Mouse (Mus musculus): ENCODE results near the gene Rln1. TPM values are rescaled to one million over a fixed set of nuclear protein-coding genes. Genes with fewer than 3 reads are reported as not detected.

Gene Rln1
- total and polyA plus RNA-seq, 3 experiments = not detected

- dilution Hi-C loops (cut with MboI; ENCODE audit: extremely low pct_ligation_motif_present, extremely low pct_unique_long_range_greater_than_20kb, low sequenced_read_pairs) (no loop called here), in situ Hi-C loops (cut with MboI; ENCODE audit: low pct_ligation_motif_present, low pct_unique_long_range_greater_than_20kb, low sequenced_read_pairs) (no loop called here)
- Histone ChIP-seq H3K36me3 (replicated peaks in 1 of 2; ENCODE audit: control insufficient read depth in 1 of 2, insufficient read depth in 1 of 2, low read length in 1 of 2) (peaks cover 7 to 26% of the 10 kb centered on the region in 2 experiments), H3K27ac (ENCODE audit: insufficient read depth, low read depth) (no peak overlapping the region), H3K4me2 (ENCODE audit: insufficient read depth, low read depth, poor library complexity, severe bottlenecking) (no peak overlapping the region), H3K79me2 (replicated peaks; ENCODE audit: control insufficient read depth, extremely low read depth, insufficient read depth, poor library complexity, severe bottlenecking) (no peaks in the 10 kb centered on the region), H3K9me3 (replicated peaks; ENCODE audit: low read length) (peaks cover 5% of the 10 kb centered on the region), H3K4me3 (replicated peaks in 1 of 3; ENCODE audit: low read depth in 2 of 3, low read length in 2 of 3, poor library complexity in 1 of 3) (no peak overlapping the region), H3K9ac (ENCODE audit: insufficient read depth, low read depth) (no peak overlapping the region), H3K27me3 (replicated peaks) (no peaks in the 10 kb centered on the region), H3K4me1 (ENCODE audit: control insufficient read depth in 1 of 2, insufficient read depth in 2 of 2) (no peaks in the 10 kb centered on the region)
- TF ChIP-seq ZC3H11A (IDR thresholded peaks at IDR 0.05; ENCODE audit: low read depth, low read length) (no peak), E2F4 (IDR thresholded peaks at IDR 0.05; ENCODE audit: insufficient replicate concordance, low read depth, low read length) (no peak), MEF2A (IDR thresholded peaks at IDR 0.05; ENCODE audit: borderline replicate concordance, low read depth, low read length) (no peak), USF1 (IDR thresholded peaks at IDR 0.05; ENCODE audit: low read depth, low read length) (no peak), SIN3A (IDR thresholded peaks at IDR 0.05; ENCODE audit: low read length) (no peak), JUN (IDR thresholded peaks at IDR 0.05; ENCODE audit: insufficient read depth, low read depth, low read length) (no peak), POLR2AphosphoS2 (IDR thresholded peaks at IDR 0.05; ENCODE audit: low read depth, low read length) (no peak), KAT2A (IDR thresholded peaks at IDR 0.05; ENCODE audit: insufficient replicate concordance, low read length) (no peak), HCFC1 (IDR thresholded peaks at IDR 0.05; ENCODE audit: low read depth, low read length) (no peak), USF2 (conservative IDR thresholded peaks at IDR 0.05; ENCODE audit: low read depth, low read length) (no peak)
- no peak for DNase-seq (ENCODE audit: extremely low read depth)
Observed at GRCm38 (mm10) chr19:29312661-29313060, 21.8 kb downstream of the Rln1 start.

- no peaks in the 10 kb centered on the region for H3K27me3 ChIP-seq (replicated peaks)
- peaks cover 7 to 26% of the 10 kb centered on the region in 2 experiments for H3K36me3 ChIP-seq (replicated peaks in 1 of 2; ENCODE audit: control insufficient read depth in 1 of 2, insufficient read depth in 1 of 2, low read length in 1 of 2)
- no peaks in the 10 kb centered on the region for H3K79me2 ChIP-seq (replicated peaks; ENCODE audit: control insufficient read depth, extremely low read depth, insufficient read depth, poor library complexity, severe bottlenecking)
- no peak overlapping the region for H3K27ac ChIP-seq (ENCODE audit: insufficient read depth, low read depth)
- no peak overlapping the region for H3K4me3 ChIP-seq (replicated peaks in 1 of 3; ENCODE audit: low read depth in 2 of 3, low read length in 2 of 3, poor library complexity in 1 of 3)
- in situ Hi-C loops (cut with MboI; ENCODE audit: low pct_ligation_motif_present, low pct_unique_long_range_greater_than_20kb, low sequenced_read_pairs) (no loop called here), dilution Hi-C loops (cut with MboI; ENCODE audit: extremely low pct_ligation_motif_present, extremely low pct_unique_long_range_greater_than_20kb, low sequenced_read_pairs) (no loop called here)
- no peaks in the 10 kb centered on the region for H3K4me1 ChIP-seq (ENCODE audit: control insufficient read depth in 1 of 2, insufficient read depth in 2 of 2)
- H3K4me2 ChIP-seq (ENCODE audit: insufficient read depth, low read depth, poor library complexity, severe bottlenecking) = no peak overlapping the region
- no peak for TF ChIP-seq RAD21 (IDR thresholded peaks at IDR 0.05; ENCODE audit: low read depth, low read length)
- DNase-seq (ENCODE audit: extremely low read depth) = no peak
- no peak overlapping the region for H3K9ac ChIP-seq (ENCODE audit: insufficient read depth, low read depth)
- peaks cover 5% of the 10 kb centered on the region for H3K9me3 ChIP-seq (replicated peaks; ENCODE audit: low read length)
Observed at GRCm38 (mm10) chr19:29311791-29312190, 22.7 kb downstream of the Rln1 start.

GRCm38 (mm10) chr19:29308832-29309231 lies 25.6 kb downstream of the Rln1 start:
- Histone ChIP-seq H3K79me2 (replicated peaks; ENCODE audit: control insufficient read depth, extremely low read depth, insufficient read depth, poor library complexity, severe bottlenecking) (no peaks in the 10 kb centered on the region), H3K4me3 (replicated peaks in 1 of 3; ENCODE audit: low read depth in 2 of 3, low read length in 2 of 3, poor library complexity in 1 of 3) (no peak overlapping the region), H3K9ac (ENCODE audit: insufficient read depth, low read depth) (no peak overlapping the region), H3K4me1 (ENCODE audit: control insufficient read depth in 1 of 2, insufficient read depth in 2 of 2) (no peaks in the 10 kb centered on the region), H3K9me3 (replicated peaks; ENCODE audit: low read length) (no peaks in the 10 kb centered on the region), H3K4me2 (ENCODE audit: insufficient read depth, low read depth, poor library complexity, severe bottlenecking) (no peak overlapping the region), H3K36me3 (replicated peaks in 1 of 2; ENCODE audit: control insufficient read depth in 1 of 2, insufficient read depth in 1 of 2, low read length in 1 of 2) (peaks cover 7 to 28% of the 10 kb centered on the region in 2 experiments), H3K27me3 (replicated peaks) (no peaks in the 10 kb centered on the region), H3K27ac (ENCODE audit: insufficient read depth, low read depth) (no peak overlapping the region)
- in situ Hi-C loops (cut with MboI; ENCODE audit: low pct_ligation_motif_present, low pct_unique_long_range_greater_than_20kb, low sequenced_read_pairs) = no loop called here
- dilution Hi-C loops (cut with MboI; ENCODE audit: extremely low pct_ligation_motif_present, extremely low pct_unique_long_range_greater_than_20kb, low sequenced_read_pairs) = no loop called here
- DNase-seq (ENCODE audit: extremely low read depth) = no peak
- no peak for TF ChIP-seq USF1 (IDR thresholded peaks at IDR 0.05; ENCODE audit: low read depth, low read length)
- peak; percentile 18; the same call in 1 of the 2 replicates for TF ChIP-seq SMC3 (IDR thresholded peaks at IDR 0.05; ENCODE audit: low read depth, low read length)
- peak in 1 of 2 experiments; percentile 22; a peak in 2 of 4 replicates for TF ChIP-seq CTCF (conservative IDR thresholded peaks at IDR 0.05 in 1 of 2, IDR thresholded peaks at IDR 0.05 in 1 of 2; ENCODE audit: low read depth in 2 of 2, low read length in 2 of 2)
- peak; percentile 22 for TF ChIP-seq RAD21 (IDR thresholded peaks at IDR 0.05; ENCODE audit: low read depth, low read length)
